Mouse (Mus musculus) stomach, postnatal 0 days (tissue): ENCODE data around the gene Gtf2i.

Experiments used
- CTCF ChIP-seq: IDR thresholded peaks from 2 replicates; pipeline ENCODE4 v1.5.1; 2016; ENCODE audit warnings: antibody characterized with exemption, low read depth, mild to moderate bottlenecking, moderate library complexity
- EP300 ChIP-seq: optimal IDR thresholded peaks from 2 replicates; pipeline ENCODE3; 2016; ENCODE audit warnings: antibody characterized with exemption

DNA sequence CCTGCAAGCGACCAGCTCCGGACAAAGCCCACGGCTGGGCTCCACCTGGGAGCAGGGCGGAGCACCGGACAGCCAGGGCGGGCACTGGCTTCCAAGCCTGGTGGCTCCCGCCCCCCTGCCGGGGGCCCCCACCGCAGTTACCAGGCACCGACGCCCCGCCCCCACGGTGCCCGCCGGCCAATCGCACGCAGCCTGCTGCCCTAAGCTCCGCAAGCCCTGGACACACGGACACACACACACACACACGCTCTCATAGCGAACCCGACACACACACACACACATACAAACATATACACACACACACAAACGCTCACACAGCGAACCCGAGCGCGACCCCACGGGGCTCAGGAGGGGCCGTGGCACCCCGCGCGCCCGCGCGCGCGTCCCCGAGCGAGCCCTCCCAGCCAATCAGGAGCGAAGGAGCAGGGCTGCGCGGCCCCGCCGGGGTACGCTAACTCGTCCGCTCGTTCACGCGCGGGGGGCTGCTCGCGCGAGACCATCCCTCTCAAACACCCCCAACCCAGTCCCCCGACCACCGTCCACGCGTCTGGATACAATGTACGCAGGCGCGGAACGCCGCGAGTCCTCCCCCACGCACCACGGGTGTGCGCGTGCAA, 1.0 kb downstream of the Gtf2i start:
- no peak for TF ChIP-seq EP300
- no peak for TF ChIP-seq CTCF
